Mouse (Mus musculus) Muller cell, postnatal 12 days (primary cell): ENCODE measurements at regions not wholly inside any gene's neighbourhood (a gene's known extent, or its start where the extent isn't known, plus 50 kb on each side); places are given as distances from the start of the nearest gene placed in this dataset.

ENCODE experiments used
- DNase-seq: peaks from one replicate; pipeline ENCODE4 v3.0.0-alpha.2; 2015; ENCODE audit errors: inconsistent ontology term

DNA sequence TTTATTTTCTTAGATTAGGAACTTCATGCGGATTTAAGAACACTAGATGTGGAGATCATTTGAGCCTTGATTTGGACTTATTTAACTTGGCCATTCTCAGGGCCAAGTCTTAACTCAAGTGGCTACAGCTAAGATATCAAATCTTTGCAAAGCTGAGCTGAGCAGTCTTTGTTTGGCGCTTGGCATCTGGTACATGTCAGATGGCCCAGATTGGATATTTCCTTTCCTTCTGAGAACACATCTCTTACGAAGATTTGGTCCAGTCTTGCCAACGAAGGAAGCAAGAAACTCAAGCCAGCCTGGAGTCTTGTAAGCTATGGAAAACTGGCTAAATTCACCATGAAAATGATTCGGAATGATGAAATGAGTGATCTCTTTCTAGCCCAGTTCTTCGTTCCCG is 59.1 kb upstream of the Cdc42ep3 start:
- DNase-seq, result no peak

DNA sequence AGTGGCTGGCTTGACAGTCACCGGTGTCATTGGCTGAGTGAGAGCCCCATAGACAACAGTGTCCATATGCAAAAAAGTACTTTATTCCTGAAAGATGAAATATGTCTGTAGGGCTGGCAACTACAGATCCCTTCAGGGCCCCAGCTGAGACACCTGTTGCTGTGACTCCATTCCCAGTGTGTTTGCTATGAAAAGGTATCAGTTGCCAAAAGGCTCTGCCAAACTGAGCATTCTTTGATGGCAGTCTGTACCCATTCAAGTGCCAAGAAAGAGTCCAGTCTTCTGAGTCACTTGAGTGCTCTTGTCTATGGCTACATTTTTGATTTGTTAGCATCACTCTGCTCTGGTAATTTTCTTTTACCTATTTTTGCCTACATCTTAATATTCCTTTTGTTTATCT is 63.1 kb upstream of the Cdc42ep3 start:
- DNase-seq, result peak; percentile 87

GRCm38 (mm10) chr17:79421618-79422017 is 66.7 kb upstream of the Cdc42ep3 start:
- DNase-seq, result peak; percentile 86

GRCm38 (mm10) chr17:79439182-79439581 is 84.3 kb upstream of the Cdc42ep3 start:
- DNase-seq, result no peak

- peak; percentile 42 for DNase-seq
These were observed 87.7 kb upstream of the Cdc42ep3 start for GRCm38 (mm10) chr17:79442507-79443115.

- no peak for DNase-seq
These were observed 92.3 kb upstream of the Cdc42ep3 start for GRCm38 (mm10) chr17:79447170-79447569.

GRCm38 (mm10) chr17:79451141-79451860 is 96.4 kb upstream of the Cdc42ep3 start:
- peak; percentile 87 for DNase-seq

DNA sequence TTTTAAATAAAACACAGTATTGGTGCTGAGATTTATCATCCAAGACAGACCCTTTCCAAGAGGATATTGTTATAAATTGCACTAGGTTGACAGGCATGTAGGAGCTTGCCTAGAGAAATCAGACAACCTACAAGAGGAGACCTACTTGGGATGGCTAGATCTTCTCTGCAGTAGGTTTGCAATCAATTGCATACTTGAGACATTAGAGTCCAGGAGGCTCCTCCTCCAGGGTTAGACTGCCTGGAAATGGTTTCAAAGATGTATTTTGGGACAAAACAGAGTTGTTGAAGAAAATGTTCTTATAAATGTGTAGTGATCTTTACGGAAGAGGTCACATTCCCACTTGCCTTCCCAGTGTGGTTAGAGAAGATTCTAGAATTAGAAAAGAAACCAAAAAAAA is 98.9 kb upstream of the Cdc42ep3 start:
- peak; percentile 35 for DNase-seq

GRCm38 (mm10) chr17:79454526-79454925 is 99.6 kb upstream of the Cdc42ep3 start:
- peak; percentile 90 for DNase-seq

DNA sequence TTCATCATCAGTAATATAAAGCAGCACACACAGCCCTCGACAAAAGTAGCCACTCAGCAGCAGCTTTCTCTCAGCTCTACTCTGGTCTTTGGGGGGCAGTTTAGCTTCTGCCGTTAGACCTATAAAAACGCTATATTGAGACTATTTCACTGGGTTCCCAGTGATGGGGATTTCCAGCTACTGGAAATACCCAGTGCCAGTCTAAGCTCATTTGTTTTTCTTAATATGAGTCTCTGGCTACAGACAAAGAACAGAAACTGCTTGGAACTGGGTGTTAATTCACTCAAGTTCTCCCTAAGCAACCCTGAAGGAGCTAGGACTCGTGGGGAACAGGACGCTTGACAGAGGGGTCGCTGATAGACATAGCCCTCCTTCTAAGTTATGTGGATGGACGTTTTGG is 100.3 kb upstream of the Cdc42ep3 start:
- no peak for DNase-seq

DNA sequence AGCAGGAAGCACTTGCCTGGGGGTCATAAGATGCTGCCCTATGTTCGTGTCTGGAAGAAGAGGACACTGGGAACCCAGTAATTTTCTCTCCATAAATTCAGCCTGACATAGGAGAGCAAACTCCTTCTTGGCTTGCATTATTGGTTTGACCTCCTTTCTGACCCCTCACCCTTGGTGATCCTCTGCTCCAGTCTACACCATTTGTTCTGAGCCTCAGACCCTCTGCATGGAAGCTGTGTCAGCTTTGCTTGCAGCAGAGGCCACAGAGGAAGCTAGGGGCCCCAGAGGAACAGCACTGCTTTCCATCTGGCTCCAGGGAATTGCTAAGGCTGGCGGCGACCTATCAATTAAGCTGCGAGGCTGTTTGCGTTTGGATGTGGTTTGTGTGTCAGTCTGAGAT is 102.7 kb upstream of the Cdc42ep3 start:
- DNase-seq, result no peak

GRCm38 (mm10) chr17:79461681-79462091 is 106.8 kb upstream of the Cdc42ep3 start:
- peak; percentile 54 for DNase-seq

DNA sequence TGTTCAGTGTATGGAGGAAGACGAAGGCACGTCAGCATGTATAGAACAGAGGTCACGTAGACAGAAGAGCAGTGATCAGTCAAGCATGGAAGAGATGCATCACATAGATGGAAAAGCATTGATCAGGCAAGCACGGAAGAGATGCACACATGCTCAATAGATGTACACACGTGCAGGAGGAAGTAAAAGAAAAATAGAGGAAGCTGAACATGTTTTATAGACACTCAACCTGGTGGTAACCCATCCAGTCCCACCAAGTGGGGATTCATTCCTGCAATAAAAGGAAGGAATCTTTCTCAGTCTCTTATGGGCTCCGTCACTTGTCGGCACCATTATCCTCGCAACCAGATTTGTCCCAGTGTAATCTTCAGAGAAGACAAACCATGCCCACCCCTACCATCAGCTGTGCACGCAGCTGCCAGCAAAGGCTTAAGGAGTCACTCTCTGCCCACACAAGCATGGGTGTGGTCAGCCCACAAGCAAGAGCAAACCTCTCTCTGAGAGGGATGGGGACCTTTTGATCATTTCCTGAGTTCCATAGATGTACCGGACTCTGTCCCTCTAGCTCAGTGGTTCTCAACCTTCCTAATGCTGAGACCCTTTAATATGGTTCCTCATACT is 108.3 kb upstream of the Cdc42ep3 start:
- no peak for DNase-seq

DNA sequence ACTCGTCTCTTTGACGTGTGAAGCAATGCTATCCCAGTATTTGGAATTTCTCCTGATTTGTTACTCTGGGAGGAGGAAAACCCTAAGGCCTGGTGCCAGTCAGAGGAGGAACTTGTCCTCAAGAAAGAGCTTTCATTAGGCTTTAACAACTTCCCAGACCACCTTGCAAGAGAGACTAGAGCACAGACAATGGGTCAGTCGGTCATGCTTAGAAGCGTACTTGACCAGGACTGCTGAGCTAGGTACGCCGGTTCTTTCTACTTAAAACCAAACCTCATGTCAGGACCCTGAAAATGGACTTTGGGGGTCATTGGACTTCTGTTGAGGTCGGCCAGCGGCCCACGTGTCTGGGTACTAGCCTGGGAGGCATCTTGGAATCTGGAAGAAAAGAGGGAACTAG is 110.8 kb upstream of the Cdc42ep3 start:
- DNase-seq, result no peak

- DNase-seq, result no peak
These were observed 116.7 kb upstream of the Cdc42ep3 start for GRCm38 (mm10) chr17:79471639-79472038.

DNA sequence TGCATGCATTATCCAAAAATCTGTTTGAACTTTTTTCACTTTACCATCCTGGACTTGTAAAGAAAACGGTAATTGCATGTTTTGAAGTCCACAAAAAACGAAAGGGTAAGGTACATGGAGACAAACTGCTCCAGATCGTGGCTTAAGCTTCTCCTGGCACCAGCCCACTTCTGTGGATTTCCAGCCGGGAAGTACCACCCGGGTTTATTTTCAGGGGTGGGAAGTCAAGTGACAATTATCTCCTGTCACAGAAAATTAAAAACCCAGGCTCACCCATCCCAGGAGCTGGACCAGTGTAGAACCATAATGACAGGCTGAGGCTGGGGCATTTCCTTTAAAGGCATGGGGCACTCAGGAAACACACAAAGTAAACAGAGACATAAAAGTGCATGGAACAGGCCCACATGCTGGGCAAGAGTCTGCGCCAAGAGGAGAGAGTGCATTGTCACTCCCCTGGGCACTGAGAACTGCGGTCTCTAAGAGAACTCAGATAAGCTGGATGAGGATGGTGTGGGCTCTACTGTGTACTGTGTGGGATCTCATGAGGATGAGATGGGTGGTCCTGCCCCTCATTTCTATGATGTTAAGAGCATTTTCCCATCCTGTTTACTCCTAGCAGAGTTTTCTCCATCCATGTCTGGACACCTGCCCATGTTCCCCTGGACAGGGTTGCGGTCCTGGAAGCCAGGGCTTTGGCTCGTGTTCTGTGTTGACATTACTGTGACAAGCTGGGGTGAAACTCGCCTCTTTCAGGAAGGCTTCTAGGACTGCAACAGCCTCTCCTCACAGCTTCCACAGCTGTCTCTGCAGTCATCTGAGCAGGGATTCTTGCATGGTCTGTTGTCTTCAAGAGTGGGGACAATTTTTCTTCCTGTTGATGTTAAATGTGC is 117.5 kb upstream of the Cdc42ep3 start:
- DNase-seq, result peak; percentile 48

GRCm38 (mm10) chr17:79476671-79477070 is 121.8 kb upstream of the Cdc42ep3 start:
- no peak for DNase-seq

GRCm38 (mm10) chr17:79481112-79481738 is 126.3 kb upstream of the Cdc42ep3 start:
- no peak for DNase-seq

GRCm38 (mm10) chr17:79481936-79482335 is 127.0 kb upstream of the Cdc42ep3 start:
- no peak for DNase-seq

DNA sequence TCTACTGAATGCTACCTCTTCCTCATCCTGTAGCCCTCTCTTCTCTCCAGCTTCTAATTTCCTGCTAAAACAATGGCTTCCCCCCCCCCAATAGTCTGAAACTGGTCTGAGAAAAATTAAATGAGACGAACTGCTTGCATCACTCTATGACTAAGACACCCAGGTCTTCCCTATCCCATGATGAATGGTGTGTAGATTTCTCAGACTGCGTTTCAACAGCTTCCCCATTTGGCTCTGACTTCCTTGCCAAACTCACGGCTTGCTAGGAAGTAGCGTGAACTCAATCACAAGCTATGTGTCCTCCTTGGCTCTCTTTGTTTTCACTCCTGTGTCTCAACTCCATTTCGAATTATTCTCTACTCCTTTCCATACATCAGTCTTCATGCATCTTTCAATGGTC is 126.4 kb upstream of the Rmdn2 start:
- DNase-seq, result no peak

DNA sequence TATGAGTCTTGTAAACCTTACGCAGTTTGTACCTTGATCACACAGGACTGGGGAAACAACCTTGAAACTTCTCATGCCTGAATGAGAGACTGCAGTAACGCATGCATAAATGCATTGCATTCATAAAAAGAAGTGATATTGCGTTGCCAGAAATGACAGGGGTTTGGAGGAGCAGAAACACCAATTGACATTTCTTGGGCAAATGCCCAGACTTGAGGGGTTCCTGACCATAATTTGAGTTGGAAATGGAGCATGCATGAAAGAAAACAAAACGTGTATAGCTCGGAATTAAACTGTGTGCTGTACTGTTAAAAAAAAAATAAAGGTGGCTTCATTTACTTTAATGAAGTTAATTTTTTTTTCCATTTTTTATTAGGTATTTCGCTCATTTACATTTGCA is 122.4 kb upstream of the Rmdn2 start:
- DNase-seq, result no peak

DNA sequence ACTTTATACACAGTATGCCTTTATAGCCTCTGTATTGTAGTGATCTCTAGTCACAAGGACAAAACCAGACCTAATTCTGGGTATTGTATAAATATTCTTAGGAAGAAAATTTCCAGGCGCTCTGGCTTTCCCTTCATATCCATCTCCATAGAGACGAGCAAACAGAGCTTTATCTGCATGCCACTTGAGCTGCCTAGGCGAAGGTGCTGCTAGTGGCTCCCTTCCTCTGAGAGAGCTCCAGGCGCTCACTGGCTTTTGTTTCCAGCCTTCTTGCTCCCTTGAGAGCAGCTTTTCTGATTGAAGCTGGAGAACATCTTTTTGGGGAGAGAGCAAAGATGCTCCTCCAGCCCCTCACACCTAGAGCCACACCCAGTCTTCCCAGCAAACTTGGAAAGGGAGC is 114.0 kb upstream of the Rmdn2 start:
- DNase-seq, result no peak
